In the genomic region with DNA sequence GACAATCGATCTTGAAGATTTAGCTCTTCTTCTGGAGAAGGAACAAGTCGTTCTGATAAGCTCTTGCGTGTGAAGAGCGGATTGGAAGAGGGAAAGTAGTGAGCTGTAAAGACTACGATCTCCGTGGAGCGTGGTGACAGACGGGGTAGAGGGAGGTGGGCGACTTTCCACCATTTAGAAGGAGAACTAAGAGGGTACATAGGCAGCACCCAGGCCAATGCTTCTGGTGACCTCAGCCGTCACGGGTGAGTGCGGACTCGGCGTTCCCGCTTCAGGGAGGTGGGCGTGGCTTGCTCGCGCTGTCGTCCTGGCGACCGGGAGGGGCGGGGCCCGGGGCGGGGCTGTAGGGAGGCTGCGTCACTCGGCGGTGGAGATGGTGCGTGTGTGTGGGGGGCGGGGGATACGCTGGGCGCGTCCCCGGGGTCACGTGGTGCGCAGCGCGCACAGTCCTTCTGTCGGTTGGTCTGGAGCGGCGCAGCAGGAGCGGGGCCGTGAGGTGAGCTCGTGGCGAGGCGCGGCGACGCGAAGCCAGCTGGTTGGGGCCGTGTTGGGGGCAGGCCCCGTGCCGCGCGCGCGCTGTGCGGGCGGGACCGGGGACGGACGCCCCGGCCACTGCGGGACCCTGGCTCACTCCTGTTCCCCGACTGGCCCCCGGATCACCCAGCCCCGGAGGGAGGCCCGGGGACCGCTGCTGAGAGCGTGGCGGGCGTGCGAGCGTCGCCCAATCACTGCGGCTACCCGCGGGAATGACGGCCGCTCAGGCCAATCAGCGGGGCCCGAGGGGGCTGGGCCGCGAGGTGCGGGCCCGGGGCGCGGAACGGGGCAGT, we compare ENCODE assay signal across 8 mouse cellular contexts. TPM values are rescaled to one million over a fixed set of nuclear protein-coding genes. Genes with fewer than 3 reads are reported as not detected.
A peak's percentile ranks its signal among the peaks of the same experiment; 100 is the strongest.
DNase-seq lines count a peak whose midpoint lies in the region; ATAC-seq and TF ChIP-seq lines count a peak whose summit lies in the region.

A gene (plus strand): TSS at position 165 of the 827 bp plus-strand sequence.

- peak; percentile 98 for DNase-seq in brain, embryonic 14.5 days (ENCODE audit: low read depth)
- DNase-seq in kidney, postnatal 0 days (ENCODE audit: low spot score), result peak; percentile 97
- peak; percentile 99 for DNase-seq in natural killer cell, adult 2 months (ENCODE audit: low spot score in 2 of 2)

- H3K9ac ChIP-seq in heart, embryonic 12.5 days, result peak within 1 kb of the TSS; percentile 82
- H3K9ac ChIP-seq in kidney, postnatal 0 days (ENCODE audit: low read depth, low read length), result peak within 1 kb of the TSS; percentile 78
- peak within 1 kb of the TSS; percentile 78 for H3K9ac ChIP-seq in liver, embryonic 12.5 days
- H3K9ac ChIP-seq in stomach, embryonic 15.5 days, result peak within 1 kb of the TSS; percentile 81

- peaks cover 47% of the 10 kb centered on the region for H3K79me2 ChIP-seq in C2C12 (ENCODE audit: control insufficient read depth, insufficient read depth)

- no peak for TF ChIP-seq CTCF in C2C12 (IDR thresholded peaks at IDR 0.05; ENCODE audit: control insufficient read depth, insufficient read depth, insufficient read length)
- no peak for TF ChIP-seq CTCF in brain, embryonic 14.5 days (IDR thresholded peaks at IDR 0.05; ENCODE audit: borderline replicate concordance, extremely low read depth, insufficient read depth, insufficient read length)
- no peak for TF ChIP-seq CTCF in kidney, postnatal 0 days (IDR thresholded peaks at IDR 0.05; ENCODE audit: low read depth)

- H3K27ac ChIP-seq in heart, embryonic 12.5 days (ENCODE audit: poor library complexity, severe bottlenecking), result peak within 1 kb of the TSS; percentile 90
- H3K27ac ChIP-seq in kidney, postnatal 0 days, result peak within 1 kb of the TSS; percentile 98
- H3K27ac ChIP-seq in liver, embryonic 12.5 days, result peak within 1 kb of the TSS; percentile 93
- peak within 1 kb of the TSS; percentile 96 for H3K27ac ChIP-seq in stomach, embryonic 15.5 days

- under 1% methylated on average over 88 of the region's 88 CpGs for WGBS in heart, embryonic 12.5 days
- 1% methylated on average over 60 of the region's 88 CpGs for WGBS in kidney, postnatal 0 days
- under 1% methylated on average over 67 of the region's 88 CpGs for WGBS in liver, embryonic 12.5 days (ENCODE audit: insufficient replicate concordance)
- under 1% methylated on average over 88 of the region's 88 CpGs for WGBS in stomach, embryonic 15.5 days

- H3K27me3 ChIP-seq in C2C12 (ENCODE audit: control insufficient read depth, insufficient read depth, insufficient read length), result no peaks in the 10 kb centered on the region
- no peaks in the 10 kb centered on the region for H3K27me3 ChIP-seq in erythroblast, embryonic 14.5 days (ENCODE audit: control insufficient read depth)
- H3K27me3 ChIP-seq in heart, embryonic 12.5 days (replicated peaks), result no peaks in the 10 kb centered on the region
- H3K27me3 ChIP-seq in kidney, postnatal 0 days (ENCODE audit: insufficient read depth, low read length), result no peaks in the 10 kb centered on the region
- H3K27me3 ChIP-seq in liver, embryonic 12.5 days (replicated peaks), result no peaks in the 10 kb centered on the region
- H3K27me3 ChIP-seq in stomach, embryonic 15.5 days (replicated peaks), result no peaks in the 10 kb centered on the region

- peak within 1 kb of the TSS; percentile 71 for H3K4me2 ChIP-seq in heart, embryonic 12.5 days
- peak within 1 kb of the TSS; percentile 66 for H3K4me2 ChIP-seq in kidney, postnatal 0 days (ENCODE audit: low read length)
- peak within 1 kb of the TSS; percentile 83 for H3K4me2 ChIP-seq in liver, embryonic 12.5 days
- H3K4me2 ChIP-seq in stomach, embryonic 15.5 days, result peak within 1 kb of the TSS; percentile 57

- peak; percentile 99 for ATAC-seq in heart, embryonic 12.5 days (ENCODE audit: insufficient number of reproducible peaks, low FRiP score)
- peak; percentile 98 for ATAC-seq in kidney, postnatal 0 days (replicated peaks; ENCODE audit: low FRiP score, low read depth)
- ATAC-seq in liver, embryonic 12.5 days, result peak; percentile 97
- peak; percentile 99 for ATAC-seq in stomach, embryonic 15.5 days (ENCODE audit: insufficient read depth, low FRiP score, low read depth)

- peak within 1 kb of the TSS; percentile 64 for H3ac ChIP-seq in C2C12 (ENCODE audit: control insufficient read depth, insufficient read length, low read depth)

- peak within 1 kb of the TSS; percentile 64 for H3K4me3 ChIP-seq in C2C12 (ENCODE audit: insufficient read depth, poor library complexity, severe bottlenecking)
- peak within 1 kb of the TSS; percentile 69 for H3K4me3 ChIP-seq in erythroblast, embryonic 14.5 days (replicated peaks)
- H3K4me3 ChIP-seq in heart, embryonic 12.5 days, result peak within 1 kb of the TSS; percentile 70
- peak within 1 kb of the TSS; percentile 65 for H3K4me3 ChIP-seq in kidney, postnatal 0 days (replicated peaks; ENCODE audit: low read depth, low read length)
- H3K4me3 ChIP-seq in liver, embryonic 12.5 days, result peak within 1 kb of the TSS; percentile 67
- peak within 1 kb of the TSS; percentile 73 for H3K4me3 ChIP-seq in stomach, embryonic 15.5 days (replicated peaks)

- H3K79me3 ChIP-seq in C2C12 (ENCODE audit: low read depth), result peaks cover 39% of the 10 kb centered on the region

- H3K36me3 ChIP-seq in C2C12 (ENCODE audit: control insufficient read depth, insufficient read depth), result peaks cover 15% of the 10 kb centered on the region
- peaks cover 7% of the 10 kb centered on the region for H3K36me3 ChIP-seq in erythroblast, embryonic 14.5 days (ENCODE audit: control insufficient read depth)
- H3K36me3 ChIP-seq in heart, embryonic 12.5 days, result no peaks in the 10 kb centered on the region
- H3K36me3 ChIP-seq in kidney, postnatal 0 days (ENCODE audit: insufficient read depth, low read length), result no peaks in the 10 kb centered on the region
- peaks cover 11% of the 10 kb centered on the region for H3K36me3 ChIP-seq in liver, embryonic 12.5 days
- H3K36me3 ChIP-seq in stomach, embryonic 15.5 days, result no peaks in the 10 kb centered on the region

- H3K4me1 ChIP-seq in erythroblast, embryonic 14.5 days (ENCODE audit: control insufficient read depth), result peaks cover 41% of the 10 kb centered on the region
- H3K4me1 ChIP-seq in heart, embryonic 12.5 days (replicated peaks), result peaks cover 27% of the 10 kb centered on the region
- peaks cover 5% of the 10 kb centered on the region for H3K4me1 ChIP-seq in kidney, postnatal 0 days (replicated peaks; ENCODE audit: insufficient read depth, low read length)
- peaks cover 45% of the 10 kb centered on the region for H3K4me1 ChIP-seq in liver, embryonic 12.5 days
- peaks cover 15% of the 10 kb centered on the region for H3K4me1 ChIP-seq in stomach, embryonic 15.5 days

- H3K9me3 ChIP-seq in erythroblast, embryonic 14.5 days (ENCODE audit: control insufficient read depth, low read length), result no peaks in the 10 kb centered on the region
- H3K9me3 ChIP-seq in heart, embryonic 12.5 days (replicated peaks), result no peaks in the 10 kb centered on the region
- H3K9me3 ChIP-seq in kidney, postnatal 0 days (replicated peaks; ENCODE audit: low read length), result no peaks in the 10 kb centered on the region
- no peaks in the 10 kb centered on the region for H3K9me3 ChIP-seq in liver, embryonic 12.5 days (replicated peaks)
- no peaks in the 10 kb centered on the region for H3K9me3 ChIP-seq in stomach, embryonic 15.5 days

- TF ChIP-seq POLR2A in brain, embryonic 14.5 days (IDR thresholded peaks at IDR 0.05; ENCODE audit: borderline replicate concordance, extremely low read depth, insufficient read depth, insufficient read length, poor library complexity, severe bottlenecking), result peak; percentile 59; the same call in 1 of the 2 replicates

TF ChIP-seq in C2C12, 6 proteins besides CTCF, POLR2A, EP300 and RAD21:
- TF ChIP-seq MYOD1 (IDR thresholded peaks at IDR 0.05; ENCODE audit: control insufficient read depth, insufficient read length, low read depth), result no peak
- no peak for TF ChIP-seq FOSL1 (IDR thresholded peaks at IDR 0.05; ENCODE audit: insufficient read depth, low read length, poor library complexity, severe bottlenecking)
- TF ChIP-seq USF1 (IDR thresholded peaks at IDR 0.05; ENCODE audit: low read depth), result peak; percentile 91
- peak; percentile 98 for TF ChIP-seq MAX (IDR thresholded peaks at IDR 0.05)
- TF ChIP-seq MYOG (IDR thresholded peaks at IDR 0.05; ENCODE audit: control insufficient read depth, extremely low read depth, insufficient read length), result no peak
- TF ChIP-seq CEBPB (IDR thresholded peaks at IDR 0.05; ENCODE audit: low read depth), result no peak

RNA-seq across cellular contexts. Expression of the gene that starts here (rescaled TPM):
- polyA plus RNA-seq in C2C12 (2012; fragmentation: generic; extraction: Trizol), result 18.1 TPM
- polyA plus RNA-seq in brain, embryonic 14.5 days (2012; rRNA removed), result 28.8 and 31.4 TPM in 2 replicates
- polyA plus RNA-seq in erythroblast, embryonic 14.5 days (2012), result 1.2 and 1.5 TPM in 2 replicates
- 52.5 and 54.5 TPM in 2 replicates for polyA plus RNA-seq in heart, embryonic 12.5 days (2016; fragmentation: Nextera tagmentation; extraction: Ambion mirVana)
- polyA plus RNA-seq in kidney, postnatal 0 days (2015; fragmentation: Nextera tagmentation; extraction: Ambion mirVana), result 63.8 and 68.9 TPM in 2 replicates
- polyA plus RNA-seq in liver, embryonic 12.5 days (2016; fragmentation: Nextera tagmentation; extraction: Ambion mirVana), result 22.1 and 26.2 TPM in 2 replicates
- 55.5 and 69.4 TPM in 2 replicates for polyA plus RNA-seq in stomach, embryonic 15.5 days (2015; fragmentation: Nextera tagmentation; extraction: Ambion mirVana)

Comparison
In these comparisons a context has a peak if more than half of its experiments do, and no peak if none do; other contexts are left out.
1. Peak in every context shown above with its lines: DNase-seq, ATAC-seq, H3K4me3 ChIP-seq and H3K27ac ChIP-seq.